Mouse (Mus musculus): ENCODE measurements at regions not wholly inside any gene's neighbourhood (a gene's known extent, or its start where the extent isn't known, plus 50 kb on each side); places are given as distances from the start of the nearest gene placed in this dataset.
"Not testable (repeated sequence)": the region's sequence is repeated elsewhere in the genome, so short reads cannot be mapped to it uniquely, and the experiment has no call there.

- not testable (repeated sequence) for DNase-seq (ENCODE audit: low spot score in 2 of 2)
Observed at GRCm38 (mm10) chr13:11030874-11031273, 670.2 kb upstream of the Chrm3 start.

- DNase-seq (ENCODE audit: low spot score in 2 of 2), result no peak
Observed at GRCm38 (mm10) chr13:11030381-11030780, 669.7 kb upstream of the Chrm3 start.

GRCm38 (mm10) chr13:11025918-11026317 lies 665.3 kb upstream of the Chrm3 start:
- DNase-seq (ENCODE audit: low spot score in 2 of 2), result no peak

DNA sequence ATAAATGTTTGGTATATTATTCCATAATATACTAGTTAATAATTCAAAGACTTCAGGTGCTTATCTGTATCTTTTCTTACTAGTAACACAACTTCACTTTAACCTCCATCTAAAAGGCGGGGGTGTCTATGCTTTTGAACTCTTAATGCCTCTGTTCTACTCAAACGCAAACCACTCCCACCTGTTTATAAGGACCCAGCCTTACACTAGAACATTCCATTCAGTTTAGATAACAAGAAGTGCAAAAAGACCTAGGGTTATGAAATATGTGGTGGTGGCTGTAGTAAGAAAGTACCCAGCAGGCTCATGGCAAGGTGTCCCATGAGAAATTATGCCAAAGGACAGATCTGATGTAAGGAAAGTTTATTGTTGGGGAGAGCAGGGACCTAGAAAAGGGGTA lies 663.8 kb upstream of the Chrm3 start:
- no peak for DNase-seq (ENCODE audit: low spot score in 2 of 2)

- no peak for DNase-seq (ENCODE audit: low spot score in 2 of 2)
Observed at GRCm38 (mm10) chr13:11017584-11017983, 656.9 kb upstream of the Chrm3 start.

DNA sequence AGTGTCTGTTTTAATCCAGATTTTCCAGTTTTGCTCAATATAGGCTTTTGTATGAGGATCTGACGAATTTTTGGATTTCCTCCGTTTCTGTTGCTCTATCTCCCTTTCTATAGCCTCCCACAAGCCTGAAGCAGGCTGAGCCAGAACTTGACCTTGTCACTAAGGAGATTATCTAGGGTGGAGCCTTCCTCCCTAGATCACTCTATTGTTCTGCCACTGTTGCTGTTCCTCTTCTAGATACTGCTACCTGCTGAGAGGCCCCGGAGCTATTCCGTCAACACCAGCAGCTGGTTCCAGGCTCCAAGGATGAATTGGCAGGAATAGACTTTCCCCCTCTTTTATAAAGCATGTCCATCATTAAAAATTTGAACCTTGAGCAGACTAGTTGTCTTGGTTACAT lies 644.7 kb upstream of the Chrm3 start:
- DNase-seq (ENCODE audit: low spot score in 2 of 2), result no peak

DNA sequence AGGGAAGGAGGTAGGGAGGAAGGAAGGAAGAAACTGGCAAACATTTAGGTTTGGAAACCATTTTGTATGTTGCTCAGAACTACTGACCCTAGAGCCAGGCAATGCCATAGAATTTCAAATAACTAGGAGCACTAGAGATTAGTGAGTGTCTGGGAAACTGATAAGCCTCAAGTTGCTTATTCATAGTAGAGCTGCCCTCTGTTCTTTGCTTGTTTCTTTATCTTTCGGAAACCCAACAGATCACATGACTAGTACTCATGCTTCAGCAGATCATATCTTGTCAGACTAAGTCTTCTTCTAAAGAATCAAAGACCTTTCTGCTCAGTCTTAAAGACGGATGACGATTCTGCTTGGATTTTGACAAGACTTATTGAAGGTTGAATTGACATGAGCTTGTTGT lies 630.5 kb upstream of the Chrm3 start:
- no peak for DNase-seq (ENCODE audit: low spot score in 2 of 2)

DNA sequence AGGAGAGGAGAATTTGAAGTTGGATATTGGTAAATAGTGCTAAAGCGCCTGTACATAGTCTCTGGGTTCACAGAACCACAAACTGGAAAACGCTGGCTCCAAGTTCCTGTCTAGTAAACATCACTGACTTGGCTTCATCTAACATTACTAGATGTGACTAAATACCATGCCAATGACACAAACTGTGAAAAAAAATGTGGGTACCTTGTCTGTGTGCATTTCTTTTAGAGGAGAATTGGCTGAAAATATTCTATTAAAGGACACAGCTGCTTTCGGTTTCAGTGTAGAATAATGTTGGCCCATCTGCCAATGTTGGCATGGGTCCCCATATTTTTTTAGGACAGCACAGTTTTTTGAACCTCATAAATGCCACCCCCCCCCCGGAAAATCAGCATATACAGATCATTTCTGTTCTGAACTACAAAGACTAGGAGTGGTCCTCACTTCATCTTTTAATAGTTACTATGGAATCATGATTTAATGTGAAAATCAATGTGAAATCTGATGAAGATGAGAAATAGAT lies 629.9 kb upstream of the Chrm3 start:
- DNase-seq (ENCODE audit: low spot score in 2 of 2), result peak in 1 of 2 experiments; percentile 9

- no peak for DNase-seq (ENCODE audit: low spot score in 2 of 2)
Observed at GRCm38 (mm10) chr13:10989095-10989814, 628.6 kb upstream of the Chrm3 start.

GRCm38 (mm10) chr13:10983736-10984135 lies 623.1 kb upstream of the Chrm3 start:
- DNase-seq (ENCODE audit: low spot score in 2 of 2), result peak in 1 of 2 experiments; percentile 6

GRCm38 (mm10) chr13:10982543-10982942 lies 621.9 kb upstream of the Chrm3 start:
- DNase-seq (ENCODE audit: low spot score in 2 of 2), result no peak

DNA sequence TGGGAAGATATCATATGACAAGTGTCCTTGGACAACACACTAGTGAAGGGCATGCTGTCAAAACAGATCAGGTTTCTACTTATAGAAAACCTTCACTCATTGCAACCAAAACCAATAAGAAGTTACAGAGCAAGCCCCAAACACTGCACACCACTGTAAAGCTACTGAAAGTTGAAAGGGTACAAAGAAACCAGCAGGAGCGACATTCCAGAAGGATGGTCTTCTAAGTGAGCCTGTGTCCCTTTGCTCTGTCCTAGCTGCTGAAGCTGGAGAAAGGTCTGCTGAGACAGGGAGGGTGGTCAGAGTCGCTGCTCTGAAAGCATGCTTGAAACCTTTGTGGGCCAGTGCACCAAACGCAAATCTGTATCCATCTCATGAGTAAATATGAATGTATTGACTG lies 611.3 kb upstream of the Chrm3 start:
- DNase-seq (ENCODE audit: low spot score in 2 of 2), result no peak

GRCm38 (mm10) chr13:10970721-10971120 lies 610.1 kb upstream of the Chrm3 start:
- no peak for DNase-seq (ENCODE audit: low spot score in 2 of 2)

- DNase-seq (ENCODE audit: low spot score in 2 of 2), result no peak
Observed at GRCm38 (mm10) chr13:10952923-10953322, 592.3 kb upstream of the Chrm3 start.

GRCm38 (mm10) chr13:10950658-10951057 lies 590.0 kb upstream of the Chrm3 start:
- DNase-seq (ENCODE audit: low spot score in 2 of 2), result not testable (repeated sequence)

GRCm38 (mm10) chr13:10947398-10947797 lies 586.8 kb upstream of the Chrm3 start:
- DNase-seq (ENCODE audit: low spot score in 2 of 2), result no peak

DNA sequence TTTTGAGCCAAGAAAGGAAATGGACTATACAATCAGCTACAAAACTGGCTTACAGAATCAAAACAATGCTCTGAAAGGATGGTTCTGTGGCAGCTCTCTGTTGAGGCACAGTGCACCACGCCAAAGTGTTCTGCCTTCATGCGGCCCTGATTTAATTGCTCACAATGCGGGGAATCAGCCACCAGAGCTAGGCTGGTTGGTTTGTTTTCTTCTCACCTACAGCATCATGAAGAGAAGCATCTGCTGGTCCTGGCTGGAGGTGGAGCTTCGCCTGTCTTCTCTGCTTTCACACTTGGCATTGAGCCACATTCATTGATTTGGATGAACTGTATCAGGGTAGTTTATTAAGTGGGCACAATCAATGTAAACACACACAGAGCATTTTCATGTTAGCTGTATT lies 583.2 kb upstream of the Chrm3 start:
- no peak for DNase-seq (ENCODE audit: low spot score in 2 of 2)

DNA sequence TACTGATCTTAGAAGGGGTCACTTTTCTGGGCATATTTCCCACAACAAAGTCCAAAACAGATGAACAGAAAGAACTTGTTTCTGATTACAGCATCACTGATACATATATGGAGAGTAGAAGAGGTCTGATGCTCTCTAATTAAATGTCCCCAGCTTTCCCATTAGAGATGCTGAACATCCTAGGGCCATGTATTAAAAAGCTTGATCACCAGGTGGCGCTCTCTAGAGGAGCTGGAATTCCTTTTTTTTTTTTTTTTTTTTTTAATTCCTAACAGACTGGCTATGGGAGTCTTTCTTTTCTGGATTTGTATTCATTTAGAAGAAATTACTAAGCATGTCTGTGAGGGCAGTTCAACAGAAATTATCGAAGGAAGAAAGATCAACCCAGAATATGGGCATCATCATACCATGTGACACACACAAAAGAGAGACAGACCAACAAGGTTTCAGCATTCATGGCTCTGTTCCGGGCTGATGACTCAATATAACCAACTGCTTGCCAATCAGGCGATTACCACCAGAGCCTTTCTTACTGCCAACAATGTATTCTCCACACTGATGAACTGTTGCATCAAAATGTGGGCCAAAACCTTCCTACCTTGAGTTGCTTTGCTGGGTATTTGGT lies 581.5 kb upstream of the Chrm3 start:
- peak in 1 of 2 experiments; percentile 43 for DNase-seq (ENCODE audit: low spot score in 2 of 2)

DNA sequence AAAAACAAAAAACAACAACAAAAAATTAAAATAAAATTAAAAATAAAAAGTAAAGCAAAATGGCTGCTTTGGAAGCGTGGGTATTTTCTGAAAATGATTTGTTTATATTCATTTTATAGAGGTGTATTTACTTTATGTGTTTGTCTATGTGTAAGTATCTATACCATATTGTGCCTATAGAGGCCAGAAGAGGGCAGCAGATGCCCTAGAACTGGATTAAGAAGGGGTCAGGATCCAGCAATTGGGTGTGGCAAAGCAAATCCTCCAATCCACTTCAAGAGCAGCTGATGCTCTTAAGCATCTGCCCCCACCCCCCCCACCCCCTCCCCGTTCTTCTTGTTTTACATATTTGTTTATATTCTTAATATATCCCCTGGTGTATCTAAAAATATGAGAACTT lies 577.6 kb upstream of the Chrm3 start:
- DNase-seq (ENCODE audit: low spot score in 2 of 2), result no peak

DNA sequence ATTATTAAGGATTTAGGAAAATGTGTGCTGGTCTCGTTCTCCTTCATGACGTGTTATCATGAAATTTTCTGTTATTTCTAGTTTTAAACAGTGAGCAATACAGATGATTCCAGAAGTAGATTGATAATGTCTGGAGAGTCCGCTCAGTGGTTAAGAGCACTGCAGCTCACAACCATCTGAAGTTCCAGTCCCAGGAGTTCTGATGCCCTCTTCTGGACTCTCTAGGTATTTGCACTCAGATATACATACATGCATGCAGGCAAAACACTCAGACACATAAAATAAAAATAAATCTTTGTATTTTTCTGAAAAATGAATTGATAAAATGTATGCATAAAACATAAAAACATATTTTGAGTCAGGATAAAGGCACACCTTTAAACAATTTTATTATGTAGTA lies 570.1 kb upstream of the Chrm3 start:
- no peak for DNase-seq (ENCODE audit: low spot score in 2 of 2)

DNA sequence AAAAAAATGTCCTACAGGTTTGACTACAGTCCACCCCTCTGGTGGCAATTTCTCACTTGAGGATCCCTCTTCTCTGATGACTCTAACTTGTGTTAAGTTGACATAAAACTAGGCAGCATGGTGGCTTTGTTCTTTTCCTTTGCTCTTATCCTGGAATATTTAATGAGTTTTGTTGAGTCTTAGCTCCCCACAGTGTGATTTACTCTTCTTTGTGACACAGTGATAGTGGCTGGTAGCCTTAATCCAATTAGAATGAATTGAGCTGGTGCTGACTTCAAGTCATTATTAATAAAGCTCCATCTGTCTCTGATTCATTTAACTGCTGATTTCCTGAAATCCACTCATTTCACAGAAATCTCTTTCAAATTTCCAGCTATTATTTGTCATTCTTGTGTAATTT lies 553.7 kb upstream of the Chrm3 start:
- no peak for DNase-seq (ENCODE audit: low spot score in 2 of 2)

DNA sequence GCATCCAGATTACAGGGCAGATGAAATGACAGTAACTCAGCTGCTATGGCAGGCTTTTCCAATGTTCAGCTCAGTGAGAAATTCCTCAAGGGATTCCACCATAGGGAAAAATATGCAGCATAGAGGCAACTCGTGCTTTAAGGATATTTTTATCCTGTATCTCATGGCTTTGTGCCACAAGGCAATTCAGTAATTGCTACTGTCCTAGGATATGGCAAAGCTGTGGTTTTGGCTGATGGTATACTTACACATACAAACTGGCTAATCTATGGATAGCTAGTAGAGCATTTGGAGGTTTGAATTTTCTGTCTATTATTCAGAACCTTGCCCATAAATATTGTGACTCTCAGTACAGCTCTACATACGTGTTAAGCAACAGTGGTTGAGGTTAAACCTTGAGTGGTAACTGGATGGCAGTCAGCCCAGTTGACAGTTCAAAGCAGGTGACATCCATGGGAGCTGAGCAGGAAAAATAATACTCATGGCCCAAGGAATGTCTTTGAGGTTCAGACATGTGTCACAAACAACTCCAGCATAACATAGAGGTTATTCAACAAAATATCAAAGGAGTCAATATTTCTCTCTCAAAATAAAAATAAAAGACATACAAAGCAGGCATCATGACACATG lies 548.6 kb upstream of the Chrm3 start:
- no peak for DNase-seq (ENCODE audit: low spot score in 2 of 2)

- no peak for DNase-seq (ENCODE audit: low spot score in 2 of 2)
Observed at GRCm38 (mm10) chr13:10867864-10868263, 507.2 kb upstream of the Chrm3 start.
